Mouse (Mus musculus) embryonic facial prominence, embryonic 14.5 days (tissue): ENCODE measurements at regions not wholly inside any gene's neighbourhood (a gene's known extent, or its start where the extent isn't known, plus 50 kb on each side); places are given as distances from the start of the nearest gene placed in this dataset. TPM values are rescaled to one million over a fixed set of nuclear protein-coding genes. Genes with fewer than 3 reads are reported as not detected.

Source experiments
- ATAC-seq: fragments of 200-750 bp; cut with Nextera tagmentation; 2 replicates; pipeline ENCODE4 v1.8.0; 2017; ENCODE audit warnings: low read depth, moderate number of reproducible peaks, moderate TSS enrichment
- DNase-seq: peaks from one replicate; pipeline ENCODE4 v3.0.0-alpha.2; 2015; ENCODE audit warnings: low spot score
- H3K27ac ChIP-seq: fragments of 300-500 bp; sonication (generic); replicated peaks from 2 replicates; pipeline ENCODE4 v1.5.1; 2014; ENCODE audit warnings: low read depth, mild to moderate bottlenecking, low read length, moderate library complexity
- H3K27me3 ChIP-seq: fragments of 300-500 bp; sonication (generic); replicated peaks from 2 replicates; pipeline ENCODE4 v1.6.1; 2014; ENCODE audit warnings: low read length; ENCODE audit not compliant: control insufficient read depth, insufficient read depth
- H3K36me3 ChIP-seq: fragments of 300-500 bp; sonication (generic); 2 replicates; pipeline ENCODE4 v1.6.1; 2014; ENCODE audit warnings: low read length, mixed read lengths; ENCODE audit not compliant: control insufficient read depth, insufficient read depth
- H3K4me1 ChIP-seq: fragments of 300-500 bp; sonication (generic); 2 replicates; pipeline ENCODE4 v1.6.1; 2014; ENCODE audit warnings: antibody characterized with exemption, low read length; ENCODE audit not compliant: control insufficient read depth, insufficient read depth
- H3K4me2 ChIP-seq: fragments of 300-500 bp; sonication (generic); 2 replicates; pipeline ENCODE4 v1.6.1; 2014; ENCODE audit warnings: low read depth, mild to moderate bottlenecking, low read length, moderate library complexity, mixed read lengths
- H3K4me3 ChIP-seq: fragments of 300-500 bp; sonication (generic); 2 replicates; pipeline ENCODE4 v1.5.1; 2014; ENCODE audit warnings: low read depth, mild to moderate bottlenecking, low read length
- H3K9ac ChIP-seq: fragments of 300-500 bp; sonication (generic); 2 replicates; pipeline ENCODE4 v1.6.1; 2014; ENCODE audit warnings: low read depth, mild to moderate bottlenecking, low read length, moderate library complexity, mixed read lengths
- H3K9me3 ChIP-seq: fragments of 300-500 bp; sonication (generic); 2 replicates; pipeline ENCODE4 v1.6.1; 2016; ENCODE audit warnings: low read length; ENCODE audit not compliant: control insufficient read depth
- WGBS: fragments of 180-500 bp; shearing (Covaris S2); extraction: QIAGEN DNeasy Blood & Tissue Kit; methylation state at CpG from one replicate; pipeline ENCODE4 v1.1.7; 2014; 5-methylcytosine and 5-hydroxymethylcytosine counted together
- microRNA-seq: library from miRNA; unstranded; fragments of <30 nt; microRNA quantifications from one replicate; pipeline ENCODE4, GENCODE M21; 2016; ENCODE audit warnings: borderline number of aligned reads

DNA sequence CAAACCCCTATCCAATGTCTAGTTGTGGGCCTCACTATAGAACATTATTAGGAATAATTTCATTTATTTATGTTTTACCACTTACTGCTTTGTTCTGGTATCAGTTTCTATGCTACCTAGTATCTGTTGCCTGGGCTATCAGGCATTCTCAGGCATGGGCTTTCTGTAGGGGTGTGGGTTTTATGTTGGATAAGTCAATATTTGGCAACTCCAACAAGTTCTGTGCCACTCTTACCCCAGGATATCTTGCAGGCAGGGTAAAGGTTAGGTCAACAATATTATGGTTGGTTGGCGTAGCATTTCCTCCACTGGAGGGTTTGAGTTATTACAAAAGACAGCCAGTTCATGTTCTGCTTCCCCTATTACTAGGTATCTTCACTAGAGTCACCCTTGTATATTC is 65.8 kb downstream of the Smim10l1 start:
- H3K4me2 ChIP-seq, result no peak overlapping the region
- no peak for ATAC-seq
- WGBS, result 64% methylated on average over 1 of the region's 1 CpGs

DNA sequence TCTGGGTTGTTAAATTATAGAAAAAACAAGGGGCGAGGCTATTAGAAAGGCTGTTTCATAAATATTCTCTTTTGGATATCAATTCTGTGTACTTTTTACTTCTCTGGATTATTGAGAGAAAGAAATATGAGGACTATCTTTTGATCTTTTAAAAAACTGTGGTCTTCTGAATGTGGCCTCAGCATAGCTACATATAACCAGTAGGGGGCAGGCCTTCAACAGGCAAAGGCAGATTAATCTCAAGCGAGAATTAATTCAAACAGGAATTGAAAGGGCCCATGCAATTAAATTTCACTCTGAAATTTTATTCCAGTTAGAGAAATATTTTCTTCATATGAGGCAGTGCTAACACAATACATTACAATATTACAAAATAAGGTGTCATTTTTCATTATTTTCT is 66.6 kb downstream of the Smim10l1 start:
- DNase-seq, result no peak
- WGBS, result 52% methylated on average over 2 of the region's 2 CpGs
- no peak for ATAC-seq

More for the DNA sequence above, 65.8 kb downstream of the Smim10l1 start:
- no peak overlapping the region for H3K9ac ChIP-seq
- H3K4me1 ChIP-seq, result no peaks in the 10 kb centered on the region
- no peak for DNase-seq
- H3K36me3 ChIP-seq, result no peaks in the 10 kb centered on the region
- H3K27ac ChIP-seq, result no peak overlapping the region
- H3K9me3 ChIP-seq, result no peaks in the 10 kb centered on the region
- no peak overlapping the region for H3K4me3 ChIP-seq
- no peaks in the 10 kb centered on the region for H3K27me3 ChIP-seq

DNA sequence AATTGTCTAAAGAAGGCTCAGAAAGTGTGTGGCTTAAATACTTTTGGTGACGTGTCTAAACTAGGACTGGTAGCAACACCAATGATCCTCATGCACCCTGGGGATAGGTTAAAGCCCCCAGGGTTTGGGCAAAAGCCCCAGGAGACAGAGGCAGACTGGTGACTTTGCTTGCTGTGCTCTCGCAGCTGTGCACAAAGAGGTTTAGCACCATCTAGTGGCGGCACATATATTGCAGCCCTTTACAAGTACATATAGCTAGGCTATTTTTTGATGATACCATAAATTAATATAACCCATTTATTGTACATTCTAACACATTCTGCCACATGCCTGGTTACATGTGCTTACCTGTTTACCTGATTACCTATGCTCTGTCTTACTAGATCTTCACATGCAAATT is 85.8 kb upstream of the 5530400C23Rik start:
- no peak overlapping the region for H3K9ac ChIP-seq
- no peak for ATAC-seq
- WGBS, result 0% methylated on average over 3 of the region's 3 CpGs
- peak; percentile 5 for DNase-seq
- no peak overlapping the region for H3K27ac ChIP-seq
- no peaks in the 10 kb centered on the region for H3K36me3 ChIP-seq
- no peak overlapping the region for H3K4me2 ChIP-seq
- no peaks in the 10 kb centered on the region for H3K4me1 ChIP-seq
- H3K9me3 ChIP-seq, result no peaks in the 10 kb centered on the region
- no peaks in the 10 kb centered on the region for H3K27me3 ChIP-seq
- H3K4me3 ChIP-seq, result no peak overlapping the region

More for the DNA sequence above, 66.6 kb downstream of the Smim10l1 start:
- Histone ChIP-seq H3K27ac (no peak overlapping the region), H3K4me1 (no peaks in the 10 kb centered on the region), H3K9me3 (no peaks in the 10 kb centered on the region), H3K4me3 (no peak overlapping the region), H3K27me3 (no peaks in the 10 kb centered on the region), H3K9ac (no peak overlapping the region), H3K36me3 (no peaks in the 10 kb centered on the region), H3K4me2 (no peak overlapping the region)

Small RNA genes lying in the stretch of these regions (microRNA-seq; reads per million reads assigned to microRNA genes)
- gene Gm23403 (not detected), gene Gm25019 (not detected)
